Mouse (Mus musculus) thymus, adult 18-20 months (tissue): ENCODE results near the gene Thsd4.

Experiments used
- DNase-seq, 2 experiments: peaks; one replicate each; pipeline ENCODE4 v3.0.0; 2022; ENCODE audit warnings: mixed read lengths in 2 of 2

Thsd4 gene

GRCm38 (mm10) chr9:60454406-60455076 lies 67.3 kb downstream of the Thsd4 start:
- DNase-seq = no peak

GRCm38 (mm10) chr9:60449498-60449897 lies 72.3 kb downstream of the Thsd4 start:
- DNase-seq = no peak

GRCm38 (mm10) chr9:60445821-60446220 lies 76.0 kb downstream of the Thsd4 start:
- no peak for DNase-seq

- DNase-seq = no peak
Observed at GRCm38 (mm10) chr9:60441274-60441902, 80.5 kb downstream of the Thsd4 start.

- DNase-seq = no peak
Observed at GRCm38 (mm10) chr9:60440506-60440905, 81.3 kb downstream of the Thsd4 start.

GRCm38 (mm10) chr9:60436246-60436645 lies 85.6 kb downstream of the Thsd4 start:
- DNase-seq = no peak

GRCm38 (mm10) chr9:60434093-60434492 lies 87.8 kb downstream of the Thsd4 start:
- no peak for DNase-seq

GRCm38 (mm10) chr9:60431924-60432323 lies 89.9 kb downstream of the Thsd4 start:
- no peak for DNase-seq

GRCm38 (mm10) chr9:60430017-60430416 lies 91.8 kb downstream of the Thsd4 start:
- DNase-seq = no peak

- no peak for DNase-seq
Observed at GRCm38 (mm10) chr9:60414076-60414755, 107.6 kb downstream of the Thsd4 start.

- no peak for DNase-seq
Observed at GRCm38 (mm10) chr9:60410872-60411635, 110.8 kb downstream of the Thsd4 start.

GRCm38 (mm10) chr9:60407374-60407773 lies 114.5 kb downstream of the Thsd4 start:
- DNase-seq = no peak

GRCm38 (mm10) chr9:60405777-60406176 lies 116.1 kb downstream of the Thsd4 start:
- DNase-seq = no peak

GRCm38 (mm10) chr9:60402681-60403080 lies 119.2 kb downstream of the Thsd4 start:
- DNase-seq = no peak

GRCm38 (mm10) chr9:60400001-60400400 lies 121.8 kb downstream of the Thsd4 start:
- DNase-seq = no peak

- DNase-seq = no peak
Observed at GRCm38 (mm10) chr9:60398073-60398472, 123.8 kb downstream of the Thsd4 start.

- DNase-seq = no peak
Observed at GRCm38 (mm10) chr9:60396096-60396495, 125.8 kb downstream of the Thsd4 start.

- DNase-seq = no peak
Observed at GRCm38 (mm10) chr9:60392916-60393315, 128.9 kb downstream of the Thsd4 start.

- DNase-seq = no peak
Observed at GRCm38 (mm10) chr9:60384751-60385150, 137.1 kb downstream of the Thsd4 start.

GRCm38 (mm10) chr9:60382941-60383340 lies 138.9 kb downstream of the Thsd4 start:
- no peak for DNase-seq

- DNase-seq = no peak
Observed at GRCm38 (mm10) chr9:60382526-60382925, 139.3 kb downstream of the Thsd4 start.

GRCm38 (mm10) chr9:60381010-60381409 lies 140.8 kb downstream of the Thsd4 start:
- no peak for DNase-seq

- no peak for DNase-seq
Observed at GRCm38 (mm10) chr9:60380550-60380949, 141.3 kb downstream of the Thsd4 start.
